Mouse (Mus musculus) right cerebral cortex, postnatal 25 days (tissue): ENCODE measurements at regions not wholly inside any gene's neighbourhood (a gene's known extent, or its start where the extent isn't known, plus 50 kb on each side); places are given as distances from the start of the nearest gene placed in this dataset.
"Not testable (repeated sequence)": the region's sequence is repeated elsewhere in the genome, so short reads cannot be mapped to it uniquely, and the experiment has no call there.

ENCODE experiments used
- DNase-seq: peaks from one replicate; pipeline ENCODE4 v3.0.0; 2022

DNA sequence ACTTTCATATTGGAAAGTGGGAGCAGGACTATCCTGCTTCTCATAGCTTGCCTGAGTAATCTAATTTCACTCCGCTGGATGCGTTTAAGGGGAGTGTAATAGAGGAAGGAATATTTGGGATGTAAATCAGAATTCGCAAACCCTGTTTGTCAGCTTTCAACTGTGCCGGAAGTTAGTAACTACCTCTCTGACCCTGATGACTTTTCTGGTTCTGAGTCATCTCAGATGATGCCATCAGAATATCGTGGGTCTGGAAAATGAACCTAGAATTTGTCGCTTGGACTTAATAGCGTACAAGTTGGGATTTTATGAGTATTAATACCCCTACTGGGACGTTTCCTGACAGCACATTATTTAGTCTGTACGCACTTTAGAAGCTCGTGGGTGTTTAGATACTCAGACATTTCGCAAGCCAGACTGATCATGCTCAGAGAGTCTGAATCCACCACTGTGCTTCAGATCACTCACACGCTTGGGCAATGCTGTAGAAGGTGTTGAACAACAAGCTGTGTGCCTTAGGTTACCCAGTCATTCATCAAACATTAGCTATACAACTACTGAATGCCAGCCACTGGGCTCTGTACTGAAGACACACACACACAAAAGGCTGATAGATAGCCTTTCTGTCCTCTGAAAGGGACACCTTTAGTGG is 131.1 kb downstream of the Phlda1 start:
- DNase-seq: no peak

DNA sequence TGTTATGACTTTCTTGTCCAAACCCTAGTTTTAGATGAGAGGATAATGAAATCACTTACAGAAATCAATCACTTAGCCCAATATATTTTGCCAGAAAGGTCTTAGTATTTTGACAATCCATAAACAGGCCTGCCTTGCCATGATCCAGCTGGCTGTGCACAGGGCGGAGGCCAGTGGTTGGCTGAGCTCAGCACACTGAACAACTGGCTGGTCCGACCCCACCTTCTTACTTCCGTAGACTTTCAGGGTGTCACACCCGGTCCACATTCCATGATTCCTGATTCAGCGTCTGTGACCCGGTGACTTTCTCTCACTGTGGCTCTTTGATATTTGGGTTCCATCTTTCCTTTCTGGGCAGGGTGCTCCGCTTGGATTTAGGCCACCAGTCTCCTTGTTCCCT is 133.8 kb downstream of the Phlda1 start:
- DNase-seq: no peak

DNA sequence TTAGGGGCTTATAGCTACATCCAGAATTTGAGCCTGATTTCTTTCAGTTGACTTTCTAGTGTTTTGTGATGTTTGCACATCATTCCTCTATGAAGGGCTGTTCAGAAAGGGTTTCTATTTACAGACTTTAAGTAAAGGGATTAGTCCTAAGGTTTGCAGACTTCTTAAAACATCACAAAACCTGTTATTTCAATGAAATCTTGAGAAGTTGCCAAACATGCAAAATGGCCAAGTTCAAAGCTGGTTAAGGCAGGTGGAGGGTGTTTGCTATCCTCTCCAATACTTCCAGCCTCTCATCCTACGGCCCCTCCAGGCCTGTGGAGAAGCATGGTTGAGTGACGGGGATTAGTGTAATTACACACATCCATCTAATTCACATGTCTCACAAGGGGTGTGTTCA is 136.6 kb downstream of the Phlda1 start:
- DNase-seq: no peak

DNA sequence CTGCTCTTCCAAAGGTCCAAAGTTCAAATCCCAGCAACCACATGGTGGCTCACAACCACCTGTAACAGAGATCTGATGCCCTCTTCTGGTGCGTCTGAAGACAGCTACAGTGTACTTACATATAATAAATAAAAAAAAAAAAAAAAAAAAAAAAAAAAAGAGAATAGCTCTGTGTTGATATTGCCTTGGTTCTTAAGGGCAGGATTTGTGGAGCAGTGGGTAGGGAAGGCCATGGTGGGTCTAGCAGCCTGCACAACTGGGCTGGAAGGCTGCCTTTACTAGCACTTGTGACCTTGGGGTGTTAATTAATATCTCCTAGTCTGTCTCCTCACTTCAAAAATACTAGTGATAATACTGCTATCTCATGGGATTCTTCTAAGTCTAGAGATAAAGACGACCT is 147.7 kb downstream of the Phlda1 start:
- DNase-seq: not testable (repeated sequence)

DNA sequence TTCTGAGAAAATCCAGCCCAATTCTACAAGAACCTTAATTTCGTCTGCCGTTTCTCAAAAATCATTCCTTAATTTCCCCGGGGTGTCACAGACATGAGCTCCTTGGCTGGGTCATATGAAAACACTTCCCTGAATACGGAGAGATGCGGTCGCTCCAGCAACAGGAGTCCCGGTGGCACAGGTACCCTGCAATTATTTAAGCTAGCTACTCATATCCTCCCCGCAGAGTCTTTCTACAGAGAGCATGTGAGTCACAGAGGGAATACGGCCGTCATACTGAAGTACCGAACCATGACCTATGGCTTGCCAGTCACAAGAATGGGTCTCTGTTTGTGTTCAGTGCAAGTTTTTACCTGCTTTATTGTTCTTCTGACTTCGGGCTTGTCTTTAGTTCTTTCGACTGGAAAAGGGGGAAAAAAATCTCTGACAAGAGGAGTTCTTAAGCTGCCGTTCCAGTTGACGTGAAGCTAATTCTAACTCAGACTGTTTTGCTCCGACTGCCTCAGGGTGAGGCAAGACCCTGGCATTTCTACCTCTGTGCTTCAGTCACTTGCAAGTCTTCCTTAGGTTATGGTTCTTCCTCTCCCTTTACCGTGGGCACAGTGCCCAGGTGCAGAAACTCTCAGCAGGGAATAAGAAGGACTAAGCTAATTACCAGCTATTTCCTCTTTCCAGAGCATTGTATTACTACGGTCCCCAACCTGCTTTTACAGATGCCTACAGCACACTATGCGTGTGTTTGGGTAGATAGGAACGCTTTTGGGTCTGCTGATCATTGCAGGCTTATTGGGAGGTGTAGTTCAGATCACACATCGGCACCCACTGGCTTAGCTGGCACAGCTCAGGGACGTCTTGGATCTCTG is 148.5 kb downstream of the Phlda1 start:
- no peak for DNase-seq

DNA sequence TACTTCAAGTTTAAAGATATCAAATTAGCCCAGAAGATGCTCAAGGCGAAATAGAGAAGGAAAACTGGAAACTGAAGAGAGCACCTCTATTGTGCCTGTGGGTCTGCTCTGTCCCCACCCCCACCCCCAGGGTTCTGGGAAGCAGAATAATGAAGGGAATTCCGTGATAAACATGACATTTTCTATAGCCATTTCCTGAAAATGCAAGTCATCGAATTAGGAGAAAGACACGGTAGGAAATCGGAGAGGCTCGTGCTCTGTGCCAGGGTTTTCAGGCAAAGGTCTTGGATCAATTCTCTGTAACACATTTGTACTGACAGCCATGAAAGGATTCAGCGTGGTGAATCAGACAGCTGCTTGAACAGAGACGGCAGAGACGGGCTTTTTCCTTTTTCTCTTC is 152.7 kb downstream of the Phlda1 start:
- DNase-seq: no peak

DNA sequence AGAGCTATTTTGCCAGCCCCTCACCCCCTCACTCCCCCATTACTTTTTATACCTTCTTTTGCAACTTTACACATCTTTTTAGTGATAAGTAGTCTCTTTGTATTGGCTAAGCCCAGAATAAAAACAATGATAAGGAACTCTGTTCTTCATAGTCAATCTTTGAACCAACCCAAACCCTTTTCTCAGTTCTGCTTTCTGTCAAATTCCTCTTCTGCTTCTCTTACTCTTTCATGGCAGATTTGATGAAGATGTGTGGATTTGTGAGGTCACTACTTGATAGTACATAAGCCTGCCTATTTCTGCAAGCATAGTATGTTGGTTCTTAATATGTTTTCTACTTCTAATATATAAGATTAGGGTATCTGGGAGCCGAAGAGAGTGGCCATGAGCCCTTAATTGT is 156.6 kb downstream of the Phlda1 start:
- no peak for DNase-seq

DNA sequence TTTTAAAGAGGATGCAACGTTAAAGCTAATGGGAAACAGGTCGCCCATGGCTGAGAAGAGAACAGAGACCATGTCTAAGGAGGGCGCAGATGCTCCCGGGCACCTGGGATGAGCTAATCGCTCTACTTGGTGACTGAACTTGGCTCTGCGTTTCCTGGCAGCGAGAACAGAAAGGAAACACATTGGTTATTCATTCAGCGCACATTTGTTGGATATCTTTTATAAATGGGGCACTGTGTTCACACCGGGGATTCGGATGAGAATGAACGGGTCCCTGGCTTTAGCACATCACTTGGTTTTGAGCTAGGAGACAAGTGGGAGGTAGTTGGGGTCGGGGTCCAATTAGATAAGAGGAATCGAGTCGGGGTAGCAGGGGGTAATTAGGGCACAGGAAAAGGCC is 159.7 kb downstream of the Phlda1 start:
- no peak for DNase-seq

DNA sequence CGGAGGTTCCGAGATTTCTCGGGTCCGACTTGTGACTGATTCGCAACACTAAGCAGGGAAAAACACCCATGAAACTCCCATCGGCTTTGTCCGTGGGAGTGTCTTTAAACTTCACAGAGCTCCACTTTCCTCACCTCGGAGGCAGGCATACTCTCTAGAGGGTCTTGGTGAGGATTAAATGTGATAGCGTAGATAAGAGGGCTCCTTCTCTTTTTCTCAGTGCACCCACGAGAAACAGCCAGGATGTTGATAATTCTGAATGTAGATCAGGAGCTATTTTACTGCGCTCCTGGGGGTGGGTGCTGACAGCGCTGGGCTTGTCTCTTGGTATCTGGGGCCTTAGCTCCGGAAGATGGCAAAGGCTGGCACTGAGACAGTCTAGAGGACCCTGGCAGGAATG is 160.9 kb downstream of the Phlda1 start:
- DNase-seq: no peak

DNA sequence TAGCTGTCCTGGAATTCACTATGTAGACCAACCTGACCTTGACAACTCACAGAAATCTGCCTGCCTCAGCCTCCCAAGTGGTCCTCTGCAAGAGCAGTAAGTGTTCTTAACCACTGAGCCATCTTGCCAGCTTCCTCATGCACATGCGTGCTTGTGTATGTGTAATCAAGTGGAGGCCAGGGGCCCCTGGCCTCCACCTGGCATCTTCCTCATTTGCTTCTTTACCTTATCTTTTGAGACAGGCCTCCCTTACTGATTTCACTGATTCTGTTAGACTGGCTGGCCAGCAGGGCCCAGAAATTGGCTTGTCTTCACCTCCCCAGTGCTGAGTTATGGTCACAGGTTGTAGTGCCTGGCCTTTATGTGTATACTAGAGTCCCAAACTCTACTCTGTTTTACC is 162.6 kb downstream of the Phlda1 start:
- DNase-seq: no peak

DNA sequence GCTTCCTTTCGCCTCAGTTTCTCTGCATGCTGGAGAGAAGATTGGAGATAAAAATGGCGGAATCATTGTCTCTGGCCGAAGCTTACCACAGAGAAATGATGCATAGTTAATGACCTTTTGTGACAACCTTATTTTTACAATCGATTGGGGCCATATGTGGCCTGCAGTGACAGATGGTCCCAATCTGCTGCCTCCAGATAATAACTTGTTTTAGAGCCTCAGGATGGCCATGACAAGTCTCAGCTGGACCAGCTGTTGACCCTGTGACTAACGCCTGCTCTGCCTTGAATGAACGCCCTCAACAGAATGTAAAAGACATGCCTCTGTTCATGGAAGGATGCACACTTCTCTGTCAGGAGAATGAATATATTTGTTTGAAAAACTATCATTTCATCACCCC is 163.6 kb downstream of the Phlda1 start:
- DNase-seq: no peak

DNA sequence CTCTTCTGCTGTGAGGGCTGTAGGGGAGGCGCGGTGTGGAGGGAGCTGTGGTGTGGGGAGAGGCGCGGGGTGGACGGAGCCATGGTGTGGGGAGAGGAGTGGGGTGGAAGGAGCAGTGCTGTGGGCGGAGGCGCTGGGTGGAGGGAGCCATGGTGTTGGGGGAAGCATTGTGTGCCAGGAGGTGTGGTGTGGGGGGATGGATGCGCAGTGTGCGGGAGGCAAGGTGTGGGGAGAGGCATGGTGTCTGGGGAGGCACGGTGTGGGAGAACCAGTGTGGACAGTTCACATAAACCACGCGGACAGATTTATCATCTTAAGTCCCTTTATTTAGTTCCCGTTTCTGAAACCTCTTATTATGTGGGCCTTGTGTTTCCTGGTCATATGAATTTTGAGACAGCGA is 164.6 kb downstream of the Phlda1 start:
- DNase-seq: no peak

DNA sequence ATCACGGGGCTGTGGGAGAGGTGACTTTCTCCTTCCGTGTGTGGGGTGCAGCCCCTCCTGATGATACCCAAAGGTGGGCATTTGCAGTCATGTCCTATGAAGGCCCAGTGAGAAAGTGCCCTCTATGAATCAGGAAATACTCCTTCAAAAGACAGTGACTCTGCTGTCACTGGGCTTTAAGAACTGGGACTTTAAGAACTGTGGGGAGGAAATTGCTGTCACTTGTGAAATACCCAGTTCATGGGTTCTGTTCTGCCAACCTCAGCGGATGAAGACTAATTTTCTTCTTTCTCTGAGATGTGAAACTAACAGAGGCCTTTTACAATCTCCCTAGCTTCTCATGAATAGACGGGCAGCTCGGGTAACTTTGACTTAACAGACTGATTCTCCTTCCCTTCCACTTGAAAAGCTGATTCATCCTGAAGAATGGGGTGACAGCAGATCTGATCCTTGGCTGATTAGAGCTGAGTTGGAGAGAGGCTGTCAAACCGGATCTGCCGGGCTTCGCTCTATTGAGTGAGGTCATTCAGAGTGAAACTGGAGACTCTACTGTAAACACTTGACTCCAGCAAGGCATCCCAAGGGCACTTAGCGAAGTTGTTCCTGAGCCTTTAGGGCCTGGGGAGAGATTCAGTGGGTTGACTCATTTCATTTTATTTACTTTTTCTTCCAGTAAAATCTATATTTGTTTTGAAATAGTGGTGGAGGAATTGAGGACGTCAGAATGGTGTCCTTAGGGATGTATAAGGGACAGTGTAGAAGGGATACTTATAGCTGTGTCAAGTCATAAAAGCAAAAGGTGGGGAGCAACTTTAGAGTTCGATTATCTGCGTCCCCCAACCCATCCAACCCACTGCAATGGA is 166.6 kb downstream of the Phlda1 start:
- DNase-seq: no peak

DNA sequence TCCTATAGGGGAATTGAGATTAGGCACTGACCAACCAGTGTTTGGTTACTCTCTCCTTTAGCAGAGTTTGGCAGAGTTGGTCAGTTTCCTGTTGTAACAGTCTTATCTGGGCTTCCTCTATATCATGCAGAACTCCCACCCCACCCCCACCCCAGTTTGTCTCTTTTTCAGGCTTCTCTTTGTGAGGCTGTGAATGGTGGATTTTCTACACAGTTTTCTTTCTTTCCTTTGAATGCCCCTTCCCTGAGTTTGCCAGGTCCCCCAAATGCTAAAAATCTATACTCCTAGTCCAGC is 167.2 kb downstream of the Phlda1 start:
- DNase-seq: no peak

DNA sequence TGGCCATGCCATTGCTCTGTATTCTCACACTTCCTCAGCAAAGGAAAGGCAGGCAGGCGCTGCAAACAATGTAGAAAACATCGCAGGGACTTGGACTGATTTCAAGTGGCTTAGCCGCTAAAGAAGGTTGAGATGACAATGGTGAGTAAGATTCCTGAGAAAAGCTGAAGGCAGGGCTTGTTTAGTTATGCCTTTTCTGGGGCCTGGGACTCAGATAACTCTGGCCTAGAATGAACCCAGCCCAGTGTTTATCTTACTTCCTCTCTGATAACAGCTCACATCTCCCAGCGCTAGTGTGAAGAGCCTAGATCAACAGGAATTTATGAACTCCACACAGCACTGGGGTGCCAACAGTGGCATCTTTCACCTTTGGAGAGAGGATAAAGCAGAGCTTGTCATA is 170.2 kb downstream of the Phlda1 start:
- DNase-seq: no peak

DNA sequence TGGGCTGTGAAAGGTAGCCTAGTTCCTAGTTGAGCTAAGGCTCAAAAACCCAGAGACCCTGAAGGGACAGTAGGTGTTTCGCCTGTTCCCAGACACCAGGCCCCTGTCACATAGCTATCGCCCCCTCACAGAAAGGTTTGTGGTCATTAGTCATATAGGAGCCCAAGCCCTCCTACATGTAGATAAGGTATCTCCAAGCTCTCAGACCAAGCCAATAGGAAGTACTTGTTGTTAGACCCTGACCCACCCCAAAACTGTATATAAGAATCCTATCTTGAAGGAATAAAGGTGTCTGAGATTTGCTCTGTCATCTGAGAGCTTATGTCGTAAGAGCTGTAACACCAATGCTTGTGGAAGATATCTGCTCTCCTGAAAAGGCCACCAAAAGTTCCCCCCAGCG is 174.8 kb downstream of the Phlda1 start:
- DNase-seq: no peak

DNA sequence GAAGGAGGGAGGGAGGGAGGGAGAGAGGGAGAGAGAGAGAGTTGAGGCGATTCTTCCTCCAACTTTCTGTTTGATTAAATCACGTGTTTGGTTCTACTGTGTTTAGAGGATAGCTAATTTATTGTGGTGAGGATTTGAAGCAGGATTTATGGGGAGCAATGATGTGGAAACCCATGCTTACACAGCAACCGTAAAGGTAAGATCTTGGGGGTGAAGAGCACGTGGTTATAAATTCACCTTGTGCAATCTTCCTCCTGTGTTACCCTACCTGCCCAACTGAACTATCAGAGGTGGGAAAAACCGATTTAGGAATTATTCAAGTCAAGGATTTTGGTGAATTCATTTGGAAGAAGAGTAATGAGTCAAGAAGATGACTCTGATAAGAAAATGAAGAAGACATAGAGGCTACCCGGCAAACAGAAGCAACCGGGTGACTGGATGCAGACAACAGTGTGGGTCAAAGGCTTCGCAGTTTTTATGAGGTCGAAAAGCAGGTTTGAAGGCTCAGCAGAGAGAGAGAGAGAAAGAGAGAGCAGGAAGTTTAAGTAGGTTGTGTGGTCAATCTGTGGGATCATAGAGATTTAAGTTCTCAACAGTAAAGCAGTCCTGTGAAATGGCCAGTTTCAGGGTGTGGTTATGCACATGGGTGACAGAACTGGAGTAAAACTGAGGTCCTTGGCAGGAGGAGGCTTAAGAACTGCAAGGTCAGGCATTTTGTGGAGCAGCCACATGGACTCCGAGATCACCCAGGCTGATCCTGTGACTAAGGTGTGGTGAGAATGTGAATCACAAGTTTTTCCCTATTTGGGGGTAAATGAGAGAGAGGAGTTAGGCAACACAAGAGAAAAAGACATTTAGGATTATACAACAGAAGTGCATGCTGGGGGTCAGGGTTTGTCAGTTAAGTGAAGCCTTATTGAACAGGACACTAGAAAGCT is 178.6 kb downstream of the Phlda1 start:
- DNase-seq: no peak

DNA sequence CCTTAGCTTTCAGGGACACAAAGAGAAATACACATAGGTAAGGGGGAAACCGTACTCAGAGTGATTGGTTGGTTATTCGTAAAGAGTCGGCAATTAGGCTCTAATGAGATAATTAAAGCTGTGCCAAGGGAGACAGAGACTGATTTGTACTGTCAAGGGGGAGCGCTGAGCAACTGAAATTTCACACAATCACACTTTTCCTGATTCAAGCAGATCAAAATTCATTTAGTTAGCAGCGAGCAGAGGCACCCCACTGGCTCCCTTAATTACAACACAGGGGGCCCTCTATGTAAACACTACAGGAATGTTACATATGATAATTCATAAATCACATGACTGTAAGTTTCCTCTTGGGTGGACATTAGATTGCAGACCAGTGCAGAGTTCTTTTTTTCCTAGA is 180.5 kb downstream of the Phlda1 start:
- no peak for DNase-seq

DNA sequence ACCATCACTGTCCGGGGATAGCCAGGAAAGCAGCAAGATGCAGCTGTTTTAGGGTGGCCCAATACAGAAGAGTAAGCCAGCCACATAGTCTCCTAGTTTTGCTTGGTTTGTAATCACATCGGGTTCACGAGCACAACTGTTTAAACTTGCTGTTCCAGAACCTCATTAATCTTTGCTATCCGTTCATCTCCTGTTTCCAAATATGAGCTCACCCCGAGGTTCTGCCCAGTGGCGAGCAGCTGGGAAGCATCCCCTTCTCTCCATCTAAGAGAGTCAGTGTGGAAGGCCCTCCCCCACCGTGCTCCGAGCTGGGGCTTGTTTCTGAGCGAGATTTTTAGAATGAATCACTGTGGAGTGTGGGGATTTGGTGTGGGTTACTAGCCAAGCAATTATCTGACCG is 183.5 kb downstream of the Phlda1 start:
- DNase-seq: no peak

DNA sequence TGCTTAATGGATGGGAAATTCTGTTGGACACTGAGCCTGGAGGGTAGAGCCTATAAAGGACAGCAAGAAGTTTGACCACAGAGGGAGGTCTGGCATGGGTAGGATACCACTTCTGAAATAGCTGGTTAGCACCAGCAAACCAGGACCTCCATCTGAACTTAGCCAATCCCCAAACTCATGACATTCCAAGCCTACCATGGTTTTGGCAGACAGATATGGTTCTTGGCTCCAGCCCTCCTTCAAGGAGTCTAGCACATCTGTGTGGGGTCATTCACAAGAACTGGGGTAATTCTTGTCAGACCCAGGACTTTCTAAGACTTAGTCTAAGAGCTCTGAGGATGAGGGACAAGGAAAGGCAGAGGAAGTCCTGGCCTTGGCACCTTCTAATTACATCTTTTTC is 187.7 kb downstream of the Phlda1 start:
- DNase-seq: no peak

DNA sequence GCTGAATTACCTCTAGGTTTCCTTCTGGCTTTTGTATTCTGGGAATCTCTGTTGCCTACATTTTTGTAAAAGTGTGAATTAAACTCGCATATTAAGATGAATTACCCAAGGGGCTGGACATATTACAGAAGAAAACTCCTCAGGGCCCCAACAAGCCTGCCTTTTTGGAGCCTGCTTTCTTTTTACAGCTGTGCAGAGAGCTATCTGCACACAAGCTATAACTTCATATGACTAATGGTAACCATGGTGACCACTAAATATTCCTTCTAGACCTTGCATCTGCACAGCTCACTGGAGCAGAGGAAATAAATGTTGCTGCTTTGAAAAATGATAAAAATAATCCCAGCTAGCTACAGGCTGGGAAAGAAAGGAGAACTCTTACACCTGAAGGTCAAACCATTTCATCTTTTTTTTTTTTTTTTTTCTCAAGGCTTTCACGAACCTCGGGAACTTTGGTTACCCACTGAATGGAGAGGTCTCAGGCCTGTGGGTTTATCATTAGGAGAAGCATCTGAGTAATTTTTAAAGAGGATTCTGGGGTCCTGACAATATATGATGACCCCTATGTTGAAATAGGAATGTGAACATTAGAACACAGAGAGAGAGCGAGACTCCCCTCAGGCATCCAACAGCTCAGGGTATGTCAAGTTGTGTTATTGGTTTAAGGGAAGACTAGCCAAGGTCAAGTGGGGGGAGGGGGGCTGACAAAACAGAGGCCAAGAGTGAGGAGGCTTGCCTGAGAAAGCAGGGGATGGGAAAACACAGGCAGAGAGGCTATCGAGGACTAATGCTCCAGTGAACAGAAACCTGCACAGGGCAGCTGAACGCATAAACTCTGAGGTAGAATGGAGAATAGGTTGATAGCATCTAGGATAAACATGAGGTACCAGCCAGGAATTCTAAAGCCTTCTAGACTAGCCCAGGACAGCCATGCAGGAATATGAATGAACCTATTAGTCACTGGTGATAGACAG is 188.4 kb downstream of the Phlda1 start:
- DNase-seq: no peak
